Mouse (Mus musculus) frontal cortex, postnatal 10 days (tissue): ENCODE data around the gene Lin37.

Source experiments
- DNase-seq, 2 experiments: peaks; one replicate each; pipeline ENCODE4 v3.0.0; 2022; ENCODE audit warnings: low spot score in 2 of 2, mixed read lengths in 1 of 2

The Lin37 gene

GRCm38 (mm10) chr7:30552102-30553020 is 7.3 kb downstream of the Lin37 start, which contains the start of the genes Hspb6 and Proser3:
Gene Hspb6, plus strand, starts transcription at chr7:30552178.
Gene Proser3, minus strand, starts transcription at chr7:30552299.
- peak; percentile 95 for DNase-seq

GRCm38 (mm10) chr7:30551445-30552101 is 8.1 kb downstream of the Lin37 start:
- DNase-seq, result no peak

DNA sequence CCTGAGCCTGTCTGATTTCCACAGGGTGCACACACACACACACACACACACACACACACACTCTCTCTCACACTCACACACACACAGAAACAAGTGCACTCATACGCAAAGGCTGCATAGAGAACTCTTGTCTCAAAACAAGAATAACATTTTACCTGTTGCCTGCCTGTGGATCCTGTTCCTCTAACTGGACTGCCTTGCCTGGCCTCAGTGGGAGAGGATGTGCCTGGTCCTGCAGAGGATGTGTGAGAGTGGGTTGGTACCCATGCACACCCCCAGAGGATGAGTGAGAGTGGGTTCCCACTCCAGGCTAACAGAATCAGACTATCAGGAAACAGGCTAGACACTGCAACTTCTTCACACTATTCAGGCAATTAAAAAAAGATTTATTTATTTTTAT is 9.0 kb downstream of the Lin37 start:
- no peak for DNase-seq

GRCm38 (mm10) chr7:30549880-30550279 is 9.8 kb downstream of the Lin37 start:
- no peak for DNase-seq

GRCm38 (mm10) chr7:30544327-30544726 is 15.3 kb downstream of the Lin37 start:
- no peak for DNase-seq

- no peak for DNase-seq
Measured at GRCm38 (mm10) chr7:30540572-30540971, 19.1 kb downstream of the Lin37 start.

DNA sequence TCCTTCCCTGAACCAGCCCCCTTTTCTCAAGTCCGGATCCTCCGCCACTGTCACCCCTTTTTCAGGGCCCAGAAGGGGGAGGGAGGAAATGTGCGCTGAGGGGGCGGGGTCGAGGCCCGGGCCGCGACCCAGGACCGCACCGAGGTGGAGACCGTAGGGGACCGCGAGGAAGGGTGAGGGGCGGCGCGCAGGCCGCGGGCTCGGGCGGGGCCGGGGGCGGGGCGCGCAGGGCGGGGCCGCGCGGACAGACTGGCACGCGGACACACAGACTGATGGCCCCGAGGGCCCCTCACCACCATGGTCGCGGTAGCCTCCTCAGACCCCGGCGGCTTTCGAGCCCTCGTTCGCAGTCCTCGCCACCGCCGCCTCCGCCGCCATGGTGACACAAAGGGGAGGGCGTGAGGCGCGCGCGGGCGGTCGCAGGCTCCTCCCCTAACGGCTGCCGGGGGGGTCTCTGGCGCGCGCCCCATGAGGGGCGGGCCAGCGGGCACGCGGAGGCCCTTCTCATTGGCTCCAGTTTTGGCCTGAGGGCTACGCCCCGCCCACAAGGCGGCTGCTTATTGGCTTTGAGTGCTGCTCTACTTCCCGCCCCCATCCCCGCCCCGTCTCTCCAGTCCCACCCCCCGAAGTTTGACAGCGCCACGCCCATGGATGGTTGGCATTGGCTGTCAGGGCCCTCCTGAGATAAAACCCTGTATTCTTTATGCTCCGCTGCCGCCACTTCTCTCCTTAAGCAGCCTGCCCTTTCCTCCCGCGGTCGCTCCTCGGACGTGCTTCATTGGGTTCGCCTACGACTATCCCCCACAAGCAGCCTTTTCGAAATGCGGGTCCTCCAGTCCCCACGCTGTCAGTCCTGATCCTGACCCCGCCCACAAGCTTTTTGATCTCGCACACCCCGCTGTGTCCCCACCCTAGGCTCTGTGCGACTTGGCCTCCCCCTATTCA is 24.7 kb downstream of the Lin37 start, which contains the start of gene Arhgap33:
Gene Arhgap33 (minus strand): TSS at position 428 of the 945 bp plus-strand sequence.
- DNase-seq, result peak; percentile 97

GRCm38 (mm10) chr7:30533941-30534632 is 25.6 kb downstream of the Lin37 start:
- DNase-seq, result no peak

- DNase-seq, result no peak
Measured at GRCm38 (mm10) chr7:30532931-30533330, 26.7 kb downstream of the Lin37 start.

GRCm38 (mm10) chr7:30531291-30531815 is 28.3 kb downstream of the Lin37 start:
- DNase-seq, result no peak

GRCm38 (mm10) chr7:30526981-30527380 is 32.7 kb downstream of the Lin37 start:
- no peak for DNase-seq

- no peak for DNase-seq
Measured at GRCm38 (mm10) chr7:30526399-30526798, 33.2 kb downstream of the Lin37 start.

GRCm38 (mm10) chr7:30525954-30526353 is 33.7 kb downstream of the Lin37 start:
- no peak for DNase-seq

DNA sequence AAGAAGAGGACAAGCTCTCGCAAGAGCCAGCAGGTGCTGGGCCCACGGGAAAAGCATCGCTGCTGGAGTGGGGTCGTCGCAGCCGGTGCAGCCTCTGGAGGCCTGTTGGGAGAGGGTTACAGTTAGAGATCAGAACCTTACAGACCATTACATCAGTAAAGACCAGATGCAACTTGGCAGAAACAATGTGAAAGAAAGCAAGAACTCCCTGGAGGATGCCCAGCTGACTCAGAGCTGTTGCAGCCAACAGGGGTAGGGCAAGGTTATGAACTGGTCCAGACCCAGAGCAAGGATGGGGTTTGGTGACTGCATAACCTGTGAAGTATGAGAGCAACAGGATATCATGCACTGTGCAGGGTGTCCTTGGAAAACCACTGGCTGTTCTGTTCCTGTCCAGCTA is 35.2 kb downstream of the Lin37 start:
- no peak for DNase-seq

DNA sequence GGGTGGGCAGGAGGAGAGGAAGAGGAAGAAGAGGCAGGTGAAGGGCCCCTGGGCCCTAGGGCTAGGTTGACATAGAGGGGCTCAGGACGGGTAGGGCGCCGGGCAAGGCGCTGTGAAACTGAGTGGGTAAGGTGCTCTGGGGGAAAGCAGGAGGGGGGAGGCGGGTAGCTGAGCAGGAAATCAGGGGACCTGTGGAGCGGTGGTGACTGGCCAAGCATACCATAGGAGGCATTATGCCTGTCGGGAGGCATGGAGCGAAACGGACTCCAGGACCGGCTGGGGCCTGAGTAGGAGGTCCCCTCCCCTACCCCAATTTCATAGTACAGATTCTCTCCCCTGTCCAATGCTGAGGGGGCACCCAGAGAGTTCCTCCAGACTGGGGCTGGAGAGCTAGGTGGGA is 36.8 kb downstream of the Lin37 start:
- no peak for DNase-seq

DNA sequence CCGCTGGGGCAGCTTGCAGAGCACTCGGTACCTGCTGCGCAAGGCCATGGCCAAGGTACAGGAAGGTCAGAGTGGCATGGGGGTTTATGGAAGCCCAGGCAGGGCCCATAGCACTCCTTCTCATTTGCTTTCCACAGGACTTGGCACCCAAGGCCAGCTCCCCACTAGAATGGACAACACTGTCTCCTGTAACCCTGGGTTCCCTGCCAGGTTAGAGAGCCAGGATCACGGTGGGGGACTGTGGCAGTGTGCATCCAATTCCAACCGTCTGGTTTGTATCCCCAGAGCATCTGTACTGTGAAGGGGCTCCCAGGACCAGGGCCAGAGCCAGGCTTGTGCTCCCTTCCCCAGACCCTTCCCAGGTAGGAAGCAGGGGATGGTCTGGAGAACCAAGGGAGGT is 38.8 kb downstream of the Lin37 start:
- DNase-seq, result no peak

DNA sequence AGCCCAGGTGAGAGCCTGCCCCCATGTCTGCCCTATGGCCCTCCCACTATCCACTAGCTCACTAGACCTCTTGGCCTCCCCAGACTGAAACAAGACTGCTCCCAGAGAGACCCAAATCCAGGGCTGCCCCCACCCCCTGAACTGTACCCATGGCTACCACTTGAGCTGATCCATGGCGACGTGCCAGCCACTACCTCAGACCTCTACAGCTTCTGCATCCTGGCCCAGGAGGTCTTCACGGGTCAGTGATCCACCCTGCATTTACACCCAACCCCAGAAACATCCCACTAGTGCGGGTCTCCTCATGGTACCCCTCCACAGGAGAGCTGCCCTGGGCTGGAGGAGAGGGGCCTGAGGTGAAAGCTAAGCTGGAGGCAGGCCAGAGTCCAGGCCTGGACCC is 39.2 kb downstream of the Lin37 start:
- no peak for DNase-seq

DNA sequence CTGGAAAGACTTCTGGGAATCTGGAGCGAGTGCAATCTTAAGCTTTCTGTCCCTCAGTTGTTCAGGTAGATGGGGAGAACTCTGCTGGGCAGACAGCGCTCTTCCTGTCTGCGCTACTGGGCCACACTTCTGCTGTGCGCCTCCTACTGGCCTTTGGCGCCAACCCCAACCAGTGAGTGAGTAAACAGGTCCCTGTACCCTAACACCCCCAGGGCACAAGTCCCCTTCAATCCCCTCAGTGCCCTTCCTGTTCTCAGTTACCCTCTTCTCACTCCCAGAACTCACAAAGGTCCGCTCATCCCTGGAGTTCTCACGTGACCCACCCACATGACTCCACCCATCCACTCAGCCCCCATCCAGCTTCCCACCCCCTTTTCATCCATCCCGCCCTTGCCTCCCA is 41.3 kb downstream of the Lin37 start:
- DNase-seq, result no peak

GRCm38 (mm10) chr7:30515003-30515760 is 44.5 kb downstream of the Lin37 start:
- DNase-seq, result no peak

DNA sequence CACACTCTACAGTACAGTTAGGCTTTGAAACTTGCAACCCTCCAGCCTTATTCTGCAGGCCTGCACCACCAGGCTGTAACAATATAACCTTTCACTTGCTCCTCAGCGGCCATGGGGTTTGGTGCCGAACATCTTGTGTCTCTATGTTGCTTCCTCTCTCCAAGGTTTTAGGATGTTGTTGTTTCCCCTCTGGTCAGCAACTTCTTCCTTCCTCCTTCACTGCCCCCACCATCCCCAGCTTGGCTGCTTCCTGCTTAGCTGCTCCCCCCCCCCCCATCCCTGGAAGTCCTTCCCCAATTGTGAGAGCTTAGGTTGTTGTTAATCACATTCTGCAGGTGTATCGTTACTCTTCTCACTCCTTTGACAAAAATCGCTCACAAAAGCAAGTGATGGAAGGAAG is 51.6 kb downstream of the Lin37 start:
- DNase-seq, result no peak
